Mouse (Mus musculus) E14TG2a.4 (cell line): ENCODE measurements around the gene Sdhaf4.

Experiments
- H3K27me3 ChIP-seq: 2 replicates; pipeline ENCODE4 v1.6.1; 2014; ENCODE audit warnings: low read length, control low read depth; ENCODE audit not compliant: insufficient read depth
- H3K36me3 ChIP-seq: 2 replicates; pipeline ENCODE4 v1.6.1; 2014; ENCODE audit warnings: low read length, control low read depth; ENCODE audit not compliant: insufficient read depth
- H3K4me1 ChIP-seq: replicated peaks from 2 replicates; pipeline ENCODE4 v1.6.1; 2014; ENCODE audit warnings: low read depth, low read length, control low read depth
- H3K4me3 ChIP-seq: replicated peaks from 2 replicates; pipeline ENCODE4 v1.5.1; 2014; ENCODE audit warnings: mild to moderate bottlenecking, low read length
- H3K9me3 ChIP-seq: 2 replicates; pipeline ENCODE4 v1.6.1; 2014; ENCODE audit warnings: low read length, control low read depth
- CTCF ChIP-seq: conservative IDR thresholded peaks from 2 replicates; pipeline ENCODE4 v1.5.1; 2014; ENCODE audit warnings: low read length
- NANOG ChIP-seq: IDR thresholded peaks from 2 replicates; pipeline ENCODE4 v1.6.1; 2014; ENCODE audit warnings: borderline replicate concordance, low read length, mixed read lengths
- POU5F1 ChIP-seq: IDR thresholded peaks from 2 replicates; pipeline ENCODE4 v1.6.1; 2014; ENCODE audit warnings: low read length, borderline replicate concordance

The Sdhaf4 gene

GRCm38 (mm10) chr1:23968027-23968725, 37.3 kb downstream of the Sdhaf4 start:
- TF ChIP-seq NANOG (no peak), CTCF (no peak), POU5F1 (no peak)
- Histone ChIP-seq H3K4me1 (peaks cover 51% of the 10 kb centered on the region), H3K36me3 (no peaks in the 10 kb centered on the region), H3K4me3 (peak overlapping the region; percentile 53), H3K27me3 (no peaks in the 10 kb centered on the region), H3K9me3 (no peaks in the 10 kb centered on the region)

- Histone ChIP-seq H3K4me3 (no peak overlapping the region), H3K9me3 (no peaks in the 10 kb centered on the region), H3K27me3 (no peaks in the 10 kb centered on the region), H3K36me3 (no peaks in the 10 kb centered on the region), H3K4me1 (peaks cover 50% of the 10 kb centered on the region)
- no peak for TF ChIP-seq NANOG
- no peak for TF ChIP-seq POU5F1
- no peak for TF ChIP-seq CTCF
Observed at GRCm38 (mm10) chr1:23966226-23966625, 39.2 kb downstream of the Sdhaf4 start.

GRCm38 (mm10) chr1:23959415-23959732, 46.1 kb downstream of the Sdhaf4 start:
- TF ChIP-seq CTCF: 0 out of 2 replicates have a peak, but pooled peaks have one; percentile 1
- 0 out of 2 replicates have a peak, but pooled peaks have one; percentile 17 for TF ChIP-seq NANOG
- no peak for TF ChIP-seq POU5F1
- Histone ChIP-seq H3K4me1 (peaks cover 31% of the 10 kb centered on the region), H3K27me3 (no peaks in the 10 kb centered on the region; the same call in 1 of the 2 replicates)

GRCm38 (mm10) chr1:23958668-23959414, 46.6 kb downstream of the Sdhaf4 start:
- TF ChIP-seq NANOG: no peak
- TF ChIP-seq CTCF: no peak
- no peak for TF ChIP-seq POU5F1
- Histone ChIP-seq H3K9me3 (no peaks in the 10 kb centered on the region), H3K4me1 (peaks cover 31% of the 10 kb centered on the region)

More at GRCm38 (mm10) chr1:23959415-23959732, 46.1 kb downstream of the Sdhaf4 start:
- Histone ChIP-seq H3K4me3 (peak overlapping the region; percentile 74), H3K36me3 (no peaks in the 10 kb centered on the region), H3K9me3 (no peaks in the 10 kb centered on the region)

GRCm38 (mm10) chr1:23958101-23958500, 47.4 kb downstream of the Sdhaf4 start:
- TF ChIP-seq POU5F1 (no peak), CTCF (no peak), NANOG (no peak)
- Histone ChIP-seq H3K4me3 (no peak overlapping the region), H3K9me3 (no peaks in the 10 kb centered on the region), H3K27me3 (peaks cover 4% of the 10 kb centered on the region), H3K4me1 (peaks cover 28% of the 10 kb centered on the region), H3K36me3 (no peaks in the 10 kb centered on the region)

More at GRCm38 (mm10) chr1:23958668-23959414, 46.6 kb downstream of the Sdhaf4 start:
- H3K36me3 ChIP-seq: no peaks in the 10 kb centered on the region
- peak overlapping the region; percentile 74 for H3K4me3 ChIP-seq
- peaks cover under 1% of the 10 kb centered on the region for H3K27me3 ChIP-seq

- H3K27me3 ChIP-seq: peaks cover 4% of the 10 kb centered on the region
- no peaks in the 10 kb centered on the region for H3K9me3 ChIP-seq
- TF ChIP-seq POU5F1: no peak
- TF ChIP-seq NANOG: no peak
- TF ChIP-seq CTCF: no peak
- no peak overlapping the region for H3K4me3 ChIP-seq
- no peaks in the 10 kb centered on the region for H3K36me3 ChIP-seq
- peaks cover 18% of the 10 kb centered on the region for H3K4me1 ChIP-seq
Observed at GRCm38 (mm10) chr1:23955539-23955938, 49.9 kb downstream of the Sdhaf4 start.

- Histone ChIP-seq H3K4me1 (peaks cover 14% of the 10 kb centered on the region), H3K36me3 (no peaks in the 10 kb centered on the region), H3K27me3 (peaks cover 4% of the 10 kb centered on the region), H3K9me3 (no peaks in the 10 kb centered on the region), H3K4me3 (no peak overlapping the region)
- TF ChIP-seq CTCF: no peak
Observed at GRCm38 (mm10) chr1:23953921-23954320, 51.5 kb downstream of the Sdhaf4 start.

GRCm38 (mm10) chr1:23948778-23949699, 56.4 kb downstream of the Sdhaf4 start:
- no peak for TF ChIP-seq NANOG
- H3K36me3 ChIP-seq: no peaks in the 10 kb centered on the region
- no peak overlapping the region for H3K4me3 ChIP-seq
- peaks cover 4% of the 10 kb centered on the region; the same call in 1 of the 2 replicates for H3K27me3 ChIP-seq
- H3K9me3 ChIP-seq: no peaks in the 10 kb centered on the region
- peaks cover 26% of the 10 kb centered on the region for H3K4me1 ChIP-seq
